Mouse (Mus musculus) adrenal gland, adult 18-20 months (tissue): ENCODE results near the gene Gm43064. TPM values are rescaled to one million over a fixed set of nuclear protein-coding genes. Genes with fewer than 3 reads are reported as not detected.
"Not testable (repeated sequence)": the region's sequence is repeated elsewhere in the genome, so short reads cannot be mapped to it uniquely, and the experiment has no call there.

Experiments used
- DNase-seq, 2 experiments: peaks; one replicate each; pipeline ENCODE4 v3.0.0; 2021 to 2022; ENCODE audit warnings: low spot score in 2 of 2
- long read RNA-seq, 2 experiments: library from polyadenylated mRNA; stranded (forward); transcript quantifications; one replicate each; pipeline ENCODE4 v2.0.0; 2021
- total RNA-seq, 2 experiments: library from RNA; stranded (reverse); gene quantifications; 1 replicate in 1 of 2; 2 replicates in 1 of 2; pipeline ENCODE4 v1.2.3; 2021

Gene Gm43064
- total RNA-seq, result under 1 TPM; 0.13 to 0.43 TPM
- long read RNA-seq, experiment 1, result 0 reads
- long read RNA-seq, experiment 2, result 0 reads

DNA sequence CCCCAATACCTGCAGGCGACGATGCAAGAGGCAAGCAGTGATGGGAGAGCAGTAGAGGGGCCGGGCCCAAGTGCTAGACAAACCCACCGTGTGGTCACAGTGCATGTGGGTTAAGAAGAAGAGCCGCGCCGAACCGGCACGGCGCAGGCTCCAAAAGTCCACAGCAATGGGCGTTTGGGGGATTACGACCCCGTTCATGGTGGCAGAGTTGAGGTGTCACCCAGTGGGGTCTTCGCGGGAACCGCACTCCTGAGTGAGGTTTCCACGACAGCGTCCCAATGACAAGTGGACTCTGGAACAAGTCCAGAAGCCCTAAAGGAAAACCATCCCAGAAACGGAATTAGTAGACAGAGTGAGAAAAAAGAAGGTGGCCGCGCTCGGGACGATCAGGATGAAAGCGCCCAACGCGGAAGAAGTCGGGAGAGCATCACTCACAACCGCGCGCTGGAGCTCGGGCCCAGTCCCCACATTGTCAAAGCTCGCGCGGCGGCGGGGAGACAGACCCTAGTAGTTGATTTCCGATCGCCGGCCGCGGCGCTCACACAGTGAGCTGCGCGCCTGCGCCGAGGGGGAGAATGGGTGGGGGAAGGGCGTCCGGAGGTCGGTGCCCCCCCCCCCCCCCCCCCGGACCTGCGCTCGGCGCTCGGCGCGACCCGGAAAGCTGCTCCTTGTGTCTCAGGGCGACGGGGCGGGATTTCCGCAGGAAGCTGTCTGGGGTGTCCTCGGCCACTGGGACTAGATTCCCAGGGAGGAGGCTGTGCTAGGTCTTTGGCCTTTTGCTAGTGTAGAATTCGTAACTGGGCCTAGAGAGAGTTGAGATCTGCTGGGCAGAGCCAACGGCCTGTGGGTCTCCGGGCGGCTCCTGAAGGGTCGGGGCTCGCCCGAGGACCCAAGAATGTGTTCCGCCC, at the start of gene Gm43064, which contains the start of the genes Dclre1b and Ap4b1:
Gm43064 (plus strand) TSS at position 683 of the 908 bp plus-strand sequence.
Dclre1b (minus strand) TSS at position 554 of the 908 bp plus-strand sequence.
Ap4b1 (plus strand) TSS at position 630 of the 908 bp plus-strand sequence.
- DNase-seq, result peak; percentile 88 to 90

DNA sequence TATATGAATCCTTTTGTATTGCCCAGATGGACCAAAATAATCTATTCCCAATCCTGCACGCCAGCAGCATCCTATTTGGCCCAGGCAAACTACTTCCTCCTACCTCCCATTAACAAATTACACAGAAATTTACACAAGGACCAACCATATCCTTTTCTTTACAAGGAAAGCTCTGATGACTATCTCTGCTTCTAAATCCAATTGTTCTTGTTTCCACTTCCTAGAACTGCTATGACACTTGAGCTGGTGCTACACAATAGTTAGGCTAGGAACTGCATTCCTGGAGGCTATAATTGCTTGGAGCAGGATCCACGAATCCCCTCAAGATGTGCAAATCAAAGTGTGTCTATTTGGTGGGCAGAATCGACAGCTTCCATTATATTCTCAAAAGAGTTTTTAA, 42.6 kb upstream of the Gm43064 start:
- DNase-seq, result no peak

DNA sequence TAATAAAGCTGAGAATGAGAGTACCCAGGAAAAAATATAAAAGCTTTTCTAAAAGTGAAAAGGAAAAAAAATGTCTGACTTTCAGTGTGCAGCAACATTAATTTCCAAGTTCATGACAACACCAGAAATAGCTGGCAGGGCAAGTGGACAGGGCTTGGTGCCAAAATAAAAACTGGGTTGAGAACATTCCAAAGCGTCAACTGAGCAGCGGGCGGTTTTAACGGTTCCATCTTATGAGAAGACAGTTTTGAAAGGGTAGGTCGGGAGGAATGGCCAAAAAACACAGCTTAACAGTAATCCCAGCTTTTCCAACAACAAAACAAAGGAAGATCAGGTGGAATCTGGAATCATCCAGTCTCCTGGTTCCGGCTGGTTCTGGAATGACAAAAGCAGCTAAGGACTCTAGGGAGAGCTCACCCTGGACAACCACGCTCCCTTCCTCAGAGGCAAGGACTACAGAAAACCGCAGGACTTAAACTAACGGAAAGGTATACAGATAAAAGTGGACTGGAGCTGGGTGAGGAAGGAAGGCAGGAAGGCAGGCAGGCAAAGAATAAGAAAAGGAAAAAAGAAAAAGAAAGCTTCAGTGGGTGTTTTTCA, 37.7 kb upstream of the Gm43064 start:
- peak; percentile 57 to 68 for DNase-seq

DNA sequence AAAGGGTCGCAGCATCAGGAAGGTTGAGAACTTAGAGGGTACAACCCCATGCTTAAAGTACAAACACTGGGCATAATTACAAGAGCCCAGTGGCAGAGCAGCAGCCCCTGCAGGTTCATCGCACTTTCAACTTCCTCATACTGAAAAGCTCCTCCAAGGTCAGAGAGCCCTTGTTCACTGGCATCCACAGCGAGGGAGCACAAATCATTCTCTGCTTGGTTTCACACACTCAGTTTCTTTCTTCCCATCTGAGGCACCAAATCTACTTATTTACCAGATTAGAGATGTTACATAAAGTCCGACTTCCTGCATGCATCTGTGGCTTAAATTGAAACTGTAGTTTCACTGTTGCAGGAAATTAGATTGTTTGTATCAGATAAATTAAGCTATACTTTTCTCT, 36.5 kb upstream of the Gm43064 start:
- no peak for DNase-seq

DNA sequence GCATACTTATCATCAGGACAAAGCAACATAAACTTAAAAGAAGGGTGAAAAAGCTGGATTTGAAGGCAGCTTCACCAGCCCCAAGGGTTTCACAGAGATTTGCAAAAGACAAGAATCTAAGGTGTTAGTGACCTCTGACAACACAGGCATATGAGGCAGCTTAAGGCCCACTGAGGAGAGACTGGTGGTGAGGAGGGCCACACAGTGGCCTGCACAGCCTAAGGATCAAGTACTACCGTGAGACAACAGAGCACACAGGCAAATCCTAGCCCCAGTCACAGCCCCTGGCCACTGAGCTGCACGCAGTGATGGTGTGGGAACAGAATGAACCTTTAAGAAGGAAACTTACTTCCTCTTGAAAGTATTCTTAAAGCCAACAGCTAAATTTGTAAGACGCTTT, 35.9 kb upstream of the Gm43064 start:
- no peak for DNase-seq

DNA sequence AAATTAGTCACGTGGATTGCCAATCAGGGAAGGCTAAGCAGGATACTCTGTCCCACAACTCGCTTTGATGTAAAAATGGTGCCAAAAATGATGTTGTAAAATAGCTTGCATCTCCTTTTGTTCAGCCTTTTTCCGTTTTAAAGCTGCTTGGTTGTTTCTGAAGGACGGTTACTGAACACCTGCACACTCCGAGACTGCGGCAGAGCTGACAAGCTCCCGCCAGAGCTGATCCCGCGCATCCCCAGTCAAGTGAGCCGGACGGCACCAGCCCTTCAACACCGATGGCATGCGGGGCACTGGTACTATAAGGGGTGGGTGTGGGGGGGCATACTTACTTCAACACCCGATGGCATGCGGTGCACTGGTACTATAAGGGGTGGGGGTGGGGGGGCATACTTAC, 35.4 kb upstream of the Gm43064 start:
- DNase-seq, result no peak

DNA sequence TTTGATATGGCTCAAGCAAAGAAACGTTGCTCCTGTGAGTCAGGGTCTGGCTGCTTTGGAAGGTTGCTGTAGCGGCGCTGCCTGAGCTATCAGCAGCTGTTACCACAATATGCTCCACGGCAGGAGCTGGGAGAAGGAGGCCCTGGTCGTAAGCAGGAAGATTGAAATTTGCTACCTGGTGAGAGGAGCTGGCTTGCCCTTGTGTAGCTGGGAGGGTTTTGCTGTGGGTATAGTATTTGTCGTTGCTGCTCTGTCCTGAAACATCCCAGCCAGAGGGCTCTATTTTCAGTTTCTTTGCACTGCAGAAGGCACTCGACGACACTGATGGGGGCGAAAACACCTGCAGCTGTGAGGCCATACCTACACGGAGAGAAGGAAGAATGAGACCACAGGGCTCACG, 31.4 kb upstream of the Gm43064 start:
- DNase-seq, result no peak

DNA sequence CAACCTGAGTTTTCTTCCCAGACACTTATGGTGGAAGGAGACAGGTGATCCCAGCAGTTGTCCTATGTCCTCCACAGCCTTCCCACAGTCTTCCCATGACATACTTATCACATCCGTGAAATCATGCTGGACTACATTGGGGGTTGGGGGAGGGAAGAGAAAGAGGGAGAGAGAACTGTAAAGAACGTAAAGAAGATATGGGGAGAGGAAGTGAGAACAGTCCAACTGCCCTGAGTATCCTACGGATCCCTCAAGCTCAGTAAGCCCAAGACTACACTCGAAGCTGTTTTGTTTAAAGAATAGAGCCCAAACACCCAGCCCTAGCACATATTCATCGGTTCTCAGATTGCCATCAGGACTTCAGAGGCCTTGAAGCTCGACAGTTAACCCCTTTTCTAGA, 30.7 kb upstream of the Gm43064 start:
- DNase-seq, result no peak

DNA sequence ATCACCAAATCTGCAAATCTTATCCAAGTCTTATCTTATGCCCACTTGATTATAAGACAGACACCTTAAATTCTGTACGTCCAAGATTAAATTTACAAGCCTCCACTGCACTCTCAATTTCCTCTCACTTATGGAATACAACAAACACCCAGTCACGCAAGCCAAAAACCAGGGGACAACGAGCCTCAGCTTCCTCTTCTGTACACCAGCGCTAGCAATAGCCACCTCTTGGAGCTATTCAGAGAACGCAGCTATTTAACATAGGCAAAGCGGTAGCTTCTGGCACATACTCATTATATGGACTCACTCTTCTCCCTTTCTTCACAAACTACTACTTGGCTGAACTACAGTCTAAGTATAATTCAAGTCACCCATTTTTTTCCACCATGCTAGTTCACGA, 30.2 kb upstream of the Gm43064 start:
- no peak for DNase-seq

DNA sequence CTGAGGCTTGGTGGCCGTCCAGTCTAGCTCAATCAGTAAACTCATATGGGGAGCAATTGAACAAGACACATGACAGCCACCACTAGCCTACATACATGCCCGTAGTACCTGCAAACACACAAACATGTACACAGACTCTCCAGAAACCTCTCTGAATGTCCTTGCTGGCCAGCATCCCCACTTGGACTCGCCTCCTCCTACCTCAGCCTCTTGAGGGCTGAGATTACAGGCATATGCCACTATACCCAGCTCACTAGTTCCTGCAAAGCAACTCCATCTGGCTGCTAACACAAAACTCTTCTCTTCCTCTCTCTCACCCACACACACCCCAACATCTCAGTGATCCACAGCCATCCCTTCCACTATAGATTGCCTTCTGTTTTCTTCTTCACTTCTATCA, 29.1 kb upstream of the Gm43064 start:
- no peak for DNase-seq

DNA sequence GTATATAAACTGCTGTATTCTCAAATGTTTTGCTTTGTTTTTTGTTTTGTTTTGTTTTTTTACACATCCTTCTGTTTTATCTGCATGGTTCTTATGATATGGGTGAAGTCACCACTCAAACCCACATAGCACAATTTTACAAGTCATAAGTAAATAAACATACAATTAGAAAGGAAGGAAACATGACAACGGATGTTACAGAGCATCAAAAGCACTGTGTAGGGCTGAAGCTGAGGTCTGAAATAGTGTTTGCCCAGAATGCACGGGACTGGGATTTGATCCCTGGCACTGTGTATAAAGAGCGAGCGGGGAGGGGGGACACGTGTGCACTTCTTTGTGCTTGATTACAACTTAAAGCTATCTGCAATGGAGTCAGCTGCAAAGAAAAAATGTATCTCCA, 28.6 kb upstream of the Gm43064 start:
- DNase-seq, result no peak

DNA sequence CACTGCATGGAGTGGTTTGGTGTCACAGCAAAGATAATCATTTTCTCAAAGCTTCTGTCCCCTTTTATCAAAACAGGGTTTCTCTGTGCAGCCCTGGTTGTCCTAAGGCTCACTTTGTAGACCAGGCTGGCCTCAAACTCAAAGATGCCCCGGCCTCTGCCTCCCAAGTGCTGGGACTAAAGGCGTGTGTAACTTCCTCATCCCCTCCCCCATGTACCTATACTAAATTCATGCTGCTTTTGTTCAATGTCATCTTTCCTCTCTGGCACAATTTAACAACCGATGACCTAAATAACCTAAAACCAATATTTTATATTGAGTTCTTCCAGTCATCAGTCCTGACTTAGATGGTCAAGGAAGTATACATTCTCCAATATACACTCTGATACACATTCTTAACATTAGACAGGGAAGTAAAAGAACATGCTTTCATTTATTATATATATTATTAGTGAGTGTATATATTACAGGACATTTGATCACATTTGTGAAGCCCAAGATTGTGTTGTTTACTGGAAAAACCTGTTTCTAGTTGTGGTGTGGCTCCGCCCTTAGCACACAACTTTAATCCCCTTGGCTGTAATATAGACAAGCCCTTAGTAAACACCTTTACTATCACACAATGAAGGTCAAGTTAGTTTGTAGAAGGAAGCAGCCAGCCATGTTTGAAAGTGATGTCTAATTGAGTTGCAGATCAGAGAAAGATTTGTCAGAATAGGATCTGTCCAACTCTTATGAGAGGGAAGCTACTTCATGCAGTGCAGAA, 26.3 kb upstream of the Gm43064 start:
- DNase-seq, result no peak

DNA sequence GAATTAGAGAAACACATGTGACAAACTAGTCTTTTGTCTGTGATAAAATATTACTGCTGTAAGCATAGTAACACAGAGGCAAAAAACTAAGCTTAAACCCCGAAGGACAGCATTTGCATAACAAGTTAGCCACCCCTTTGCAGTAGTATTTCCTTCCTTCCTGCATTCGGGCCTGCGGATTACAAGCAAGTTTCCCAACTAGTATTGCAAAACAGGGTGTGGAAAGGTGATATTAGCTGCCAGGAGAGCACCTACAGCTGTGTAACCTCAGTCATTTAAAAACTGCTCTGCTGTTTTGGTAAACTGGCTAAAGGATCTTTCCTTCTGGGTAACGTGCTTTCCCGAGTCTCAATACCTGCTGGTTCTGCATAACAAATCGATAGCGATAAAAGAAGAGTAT, 22.1 kb upstream of the Gm43064 start:
- no peak for DNase-seq

DNA sequence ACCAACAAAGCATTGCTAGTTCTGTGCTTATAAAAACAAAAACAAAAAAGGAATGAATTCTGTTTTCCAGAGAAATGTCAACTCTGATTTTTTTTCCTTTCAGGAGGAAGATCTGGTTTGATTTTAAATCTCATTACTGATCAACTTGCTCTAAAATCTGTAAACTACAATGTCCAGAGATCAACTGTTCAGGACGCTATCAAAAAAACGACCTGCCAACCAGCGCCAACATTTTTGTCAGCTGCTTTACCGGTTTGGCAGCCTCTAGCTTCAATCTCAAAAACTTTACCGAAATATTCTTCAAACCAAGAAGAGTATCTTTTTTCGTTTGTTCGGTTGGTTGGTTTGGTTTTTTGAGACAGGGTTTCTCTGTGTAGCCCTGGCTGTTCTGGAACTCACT, 20.3 kb upstream of the Gm43064 start:
- no peak for DNase-seq

DNA sequence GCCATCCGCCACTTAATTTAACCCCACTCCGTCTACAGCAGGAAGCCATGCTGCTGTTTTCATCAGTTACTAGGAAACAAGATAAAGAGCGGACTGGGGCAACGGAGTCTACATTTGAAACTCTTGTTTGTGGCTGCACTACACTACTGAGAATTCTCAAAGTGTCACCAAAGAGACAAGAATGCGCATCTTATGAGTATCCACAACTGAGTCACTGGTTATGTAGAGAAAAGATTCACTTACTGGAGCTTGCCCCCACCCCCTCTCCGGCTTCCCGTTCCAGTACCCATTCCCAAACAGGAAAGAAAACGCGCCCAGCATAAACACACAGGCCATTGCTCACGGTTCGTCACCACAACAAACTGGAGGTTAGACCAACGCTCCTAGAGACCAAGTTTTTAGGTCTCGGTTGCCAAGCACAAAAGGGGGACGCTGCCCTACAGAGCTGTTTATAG, 19.5 kb upstream of the Gm43064 start:
- DNase-seq, result peak in 1 of 2 experiments; percentile 31

DNA sequence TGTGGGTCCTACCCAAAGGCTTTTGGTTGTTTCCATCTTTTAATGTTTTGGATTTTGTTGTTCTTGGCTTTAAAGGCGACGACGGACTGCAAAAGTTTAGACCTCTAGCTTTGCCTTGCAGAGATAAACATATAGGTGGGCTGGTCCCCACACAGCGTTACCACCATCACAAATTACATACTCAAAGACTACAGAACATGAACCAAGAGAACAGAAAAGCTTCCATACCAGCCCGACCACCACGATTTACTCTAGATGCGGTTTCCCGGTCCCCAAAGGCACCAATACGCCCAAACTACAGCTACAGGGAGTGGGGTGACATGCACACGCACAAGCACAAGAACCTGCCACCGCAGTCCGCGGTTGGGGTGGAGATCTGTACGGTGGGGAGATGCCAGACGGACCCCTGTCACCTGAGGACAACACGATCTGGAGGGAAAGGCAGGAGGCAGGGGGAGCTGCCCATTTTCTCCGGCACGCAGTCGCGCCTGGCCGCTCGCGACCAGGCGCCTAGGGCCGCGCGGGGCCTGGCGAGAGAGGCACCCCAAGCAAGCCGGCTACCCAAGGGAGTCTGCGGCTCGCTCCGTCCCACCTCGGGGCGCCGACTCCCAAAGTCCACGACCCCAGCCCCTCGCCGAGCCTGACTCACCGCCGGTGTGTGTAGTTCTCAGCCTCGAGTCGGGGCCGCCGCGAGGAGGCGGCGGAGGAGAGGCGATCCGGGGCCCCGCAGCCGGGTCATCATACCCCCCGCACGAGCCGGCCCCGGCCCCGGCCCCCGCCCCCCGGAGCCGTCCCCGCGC, 18.8 kb upstream of the Gm43064 start:
- no peak for DNase-seq

DNA sequence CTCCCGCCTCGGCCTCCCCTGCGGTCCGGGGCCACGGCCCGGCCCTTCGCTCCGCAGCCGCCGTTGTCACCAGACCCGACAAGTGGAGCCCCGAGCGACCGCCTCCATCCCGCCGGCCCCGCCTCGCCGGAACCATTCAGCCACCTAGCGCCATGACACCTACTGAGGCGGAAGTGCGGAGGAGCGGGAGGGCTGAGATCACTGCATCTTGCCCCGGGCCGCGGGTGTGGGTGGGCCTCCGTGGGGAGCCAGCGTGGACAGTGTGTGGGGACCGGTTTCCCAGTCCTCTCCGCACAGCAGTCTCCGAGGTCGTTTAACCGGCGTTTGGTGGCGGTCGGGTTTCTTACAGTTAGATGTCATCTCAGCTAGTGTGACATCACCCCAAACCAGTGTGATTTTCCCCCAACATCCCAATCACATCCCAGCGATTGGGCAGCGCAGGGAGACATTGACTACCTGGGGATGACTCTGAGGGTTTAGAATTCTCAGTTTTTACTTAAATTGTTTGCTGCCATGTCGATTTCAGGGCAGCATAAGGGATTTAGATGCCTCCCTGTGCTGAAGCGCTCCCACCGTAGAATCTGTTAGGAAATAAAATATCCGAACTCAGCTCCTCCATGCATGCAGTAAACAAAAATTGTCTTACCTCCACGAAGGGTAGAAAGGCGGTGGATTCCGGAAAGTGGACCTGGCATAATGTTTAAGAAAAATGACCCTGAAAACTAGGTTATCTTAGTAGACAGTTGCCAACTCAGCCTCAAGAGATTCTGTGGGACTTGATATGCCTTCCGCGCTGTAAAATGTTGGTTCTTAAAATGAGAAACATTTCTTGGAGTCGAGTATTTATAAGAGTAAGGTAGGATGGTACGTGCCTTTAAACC, 17.9 kb upstream of the Gm43064 start, which contains the start of gene Hipk1:
Hipk1 (minus strand) TSS at position 334 of the 881 bp plus-strand sequence.
- DNase-seq, result peak; percentile 91

DNA sequence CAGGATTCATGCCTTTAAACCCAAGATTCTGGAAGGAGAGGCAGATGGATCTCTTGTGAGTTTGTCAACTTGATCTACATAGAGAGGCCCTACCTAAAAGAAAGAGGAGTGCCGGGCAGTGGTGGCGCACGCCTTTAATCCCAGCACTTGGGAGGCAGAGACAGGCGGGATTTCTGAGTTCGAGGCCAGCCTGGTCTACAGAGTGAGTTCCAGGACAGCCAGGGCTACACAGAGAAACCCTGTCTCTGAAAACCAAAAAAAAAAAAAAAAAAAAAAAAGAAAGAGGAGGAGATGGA, 17.3 kb upstream of the Gm43064 start:
- DNase-seq, result not testable (repeated sequence)

DNA sequence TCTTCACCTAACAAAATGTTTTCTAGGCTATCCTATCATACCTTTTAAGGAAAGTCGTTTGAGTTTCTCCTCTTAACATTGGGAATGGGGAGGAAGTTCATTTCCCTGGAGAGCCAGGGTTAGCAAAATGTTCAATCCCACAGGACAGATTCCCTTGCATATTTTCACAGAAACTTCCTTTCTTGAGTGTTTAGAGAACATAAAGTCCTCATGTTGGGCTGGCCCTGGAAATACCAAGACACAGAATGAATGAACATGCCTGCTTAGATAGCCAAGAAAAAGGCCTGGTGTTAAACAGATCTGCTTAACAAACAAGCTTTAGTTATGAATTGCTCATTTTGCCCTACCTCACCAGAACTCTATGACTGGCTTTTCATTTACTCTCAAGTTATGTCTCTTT, 16.8 kb upstream of the Gm43064 start:
- no peak for DNase-seq

DNA sequence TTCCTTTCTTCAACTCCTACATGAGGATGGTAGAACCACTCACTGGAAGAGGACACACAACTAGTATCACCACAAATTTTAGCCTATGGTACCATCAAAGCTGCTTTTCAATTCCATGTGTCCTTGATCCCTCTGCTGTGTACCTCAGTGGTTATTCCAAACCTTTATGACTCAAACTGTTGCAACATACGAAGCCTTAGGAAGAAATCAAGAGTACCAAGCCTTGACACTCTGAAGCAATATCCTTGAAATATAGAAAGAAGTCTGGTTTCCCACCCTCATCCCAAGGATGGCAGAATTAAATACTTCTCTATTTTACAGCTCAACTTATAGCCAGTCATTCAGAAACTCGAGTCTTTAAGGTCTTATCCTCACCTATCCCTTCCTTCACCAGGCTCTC, 13.0 kb upstream of the Gm43064 start:
- DNase-seq, result no peak
